Mouse (Mus musculus): ENCODE data around the gene Pde1b.

Pde1b gene

GRCm38 (mm10) chr15:103551053-103551452, 48.2 kb downstream of the Pde1b start:
- no peak for DNase-seq (ENCODE audit: low spot score)

GRCm38 (mm10) chr15:103552096-103552690, 49.4 kb downstream of the Pde1b start:
- DNase-seq (ENCODE audit: low spot score), result peak; percentile 53

GRCm38 (mm10) chr15:103564981-103565380, 62.1 kb downstream of the Pde1b start, which contains the start of gene Glycam1:
TSS of gene Glycam1 (minus strand) at chr15:103565081.
- DNase-seq (ENCODE audit: low spot score), result no peak

Data from ovary, postnatal 14 days (tissue).